Mouse (Mus musculus) layer of hippocampus, postnatal 36 days (tissue): Measurements from ENCODE around the gene Pla2g2d. TPM values are rescaled to one million over a fixed set of nuclear protein-coding genes. Genes with fewer than 3 reads are reported as not detected.
"Not testable (repeated sequence)": the region's sequence is repeated elsewhere in the genome, so short reads cannot be mapped to it uniquely, and the experiment has no call there.

Source experiments
- DNase-seq, 2 experiments: peaks; one replicate each; pipeline ENCODE4 v3.0.0; 2022
- total RNA-seq, 2 experiments: library from RNA; stranded (reverse); gene quantifications; 2 replicates each; pipeline ENCODE4 v1.2.3; 2021

Gene Pla2g2d
- total RNA-seq, 2 experiments from 2014 or later, result 0.23 to 0.40 TPM

DNA sequence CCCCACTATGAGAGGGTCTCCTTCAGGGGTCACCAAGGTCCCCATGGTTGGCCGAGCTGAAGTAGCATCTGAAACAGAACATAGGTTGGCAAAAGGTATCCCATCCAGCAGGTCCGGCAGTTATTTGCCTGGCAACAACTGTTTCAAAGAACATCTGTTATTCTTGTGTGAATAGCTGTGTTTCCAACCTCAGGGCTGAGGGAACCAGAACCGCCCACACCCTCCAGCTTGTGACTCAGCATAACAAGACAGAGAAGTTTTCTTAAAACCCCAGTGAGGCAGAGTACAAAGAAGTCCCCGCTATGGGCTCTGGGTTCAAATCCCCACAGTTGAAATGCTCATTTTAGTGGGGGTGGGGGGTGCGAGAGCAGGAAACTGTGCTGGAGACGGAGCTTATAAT, 6.6 kb downstream of the Pla2g2d start:
- peak in 1 of 2 experiments; percentile 32 for DNase-seq

DNA sequence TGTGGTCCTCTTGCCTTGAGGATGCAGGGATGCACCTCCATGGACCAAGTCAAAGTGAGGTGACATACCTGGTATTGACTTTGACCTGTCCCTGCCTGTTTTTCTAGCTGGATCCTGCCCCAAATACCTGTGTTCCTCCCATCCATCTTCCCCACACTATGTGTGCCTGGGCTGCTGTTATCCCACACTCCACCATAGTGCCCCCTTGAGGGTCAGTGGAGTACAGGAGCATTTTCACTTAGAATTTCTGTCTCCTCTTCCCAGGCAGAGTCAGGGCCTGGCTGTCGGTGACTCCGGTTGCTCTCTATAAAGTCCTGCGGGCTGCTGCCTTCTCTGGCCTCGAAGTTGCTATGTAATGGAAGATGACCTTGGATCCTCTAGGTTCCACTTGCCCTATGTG, 10.2 kb downstream of the Pla2g2d start:
- no peak for DNase-seq

DNA sequence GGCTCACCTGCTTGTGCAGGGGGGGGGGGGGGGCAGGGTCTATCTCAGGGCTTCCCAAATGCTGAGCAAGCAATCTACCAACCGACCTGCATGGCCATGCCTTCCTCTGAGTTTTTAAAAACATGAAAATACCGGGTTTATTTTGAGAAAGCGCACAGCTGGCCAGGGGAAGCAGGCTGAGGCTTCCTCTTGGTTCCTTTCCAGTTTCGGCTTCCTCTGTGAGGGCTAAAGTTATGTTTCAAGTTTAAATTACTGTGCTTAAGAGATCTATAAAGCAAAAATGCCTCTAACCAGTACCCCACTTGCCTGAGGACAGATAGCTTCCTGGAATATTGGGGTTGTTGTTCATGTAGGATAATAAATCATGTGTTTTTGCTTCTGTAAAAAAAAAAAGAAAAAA, 10.6 kb downstream of the Pla2g2d start:
- no peak for DNase-seq

DNA sequence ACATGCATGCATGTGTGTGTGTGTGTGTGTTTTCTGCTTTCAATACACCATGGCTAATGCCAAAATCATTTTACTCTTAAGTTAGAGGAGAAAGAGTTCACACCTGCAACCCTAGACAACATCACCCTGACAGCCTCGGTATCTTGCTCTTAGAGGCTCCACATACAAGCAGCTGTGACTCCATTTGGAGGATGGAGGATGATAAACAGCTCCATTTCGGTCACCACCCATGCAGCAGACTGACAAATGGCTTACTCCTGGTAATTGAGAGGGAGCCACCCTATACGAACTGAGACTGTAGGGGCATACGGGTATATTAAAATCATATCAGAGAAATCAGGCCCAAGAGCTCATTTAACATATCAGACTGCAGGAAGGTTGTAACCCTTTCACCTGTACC, 12.8 kb downstream of the Pla2g2d start:
- DNase-seq, result no peak

DNA sequence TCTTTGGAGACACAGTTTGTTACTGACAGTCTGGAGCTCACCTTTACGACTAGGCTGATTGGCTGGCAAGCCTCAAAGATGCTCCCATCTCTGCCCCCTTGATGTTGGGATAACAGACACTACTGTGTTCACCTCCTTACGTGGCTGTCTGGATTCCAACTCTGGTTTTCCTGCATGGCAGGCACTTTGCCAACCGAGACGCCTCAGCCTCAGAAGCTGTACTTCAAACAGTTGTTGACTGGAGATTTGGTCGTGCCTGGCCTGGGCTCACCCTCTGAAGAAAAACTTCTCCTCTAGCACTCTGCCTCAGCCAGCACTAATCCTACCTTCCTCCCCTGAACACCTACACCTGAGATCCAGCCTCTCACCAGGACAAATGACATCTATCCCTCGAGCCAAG, 15.9 kb downstream of the Pla2g2d start:
- DNase-seq, result no peak

DNA sequence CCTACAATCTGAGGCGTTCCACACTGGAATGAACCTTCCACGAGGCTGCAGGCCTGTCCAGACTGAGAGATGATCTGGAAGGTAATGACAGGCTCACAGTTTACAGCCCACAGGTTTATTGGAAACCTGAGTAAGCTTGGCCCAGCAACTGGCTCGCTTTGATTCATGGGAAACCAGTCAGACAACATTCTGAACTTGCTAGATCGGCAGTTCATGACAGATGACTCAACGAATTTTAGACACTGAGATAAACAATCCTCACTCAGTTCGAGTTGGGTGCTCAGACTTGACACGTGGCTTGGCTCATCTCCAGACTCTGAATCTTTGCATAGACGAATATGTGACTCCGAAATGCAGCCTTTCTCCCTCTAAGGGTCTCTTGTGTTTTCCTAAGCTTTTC, 17.1 kb downstream of the Pla2g2d start:
- DNase-seq, result no peak

DNA sequence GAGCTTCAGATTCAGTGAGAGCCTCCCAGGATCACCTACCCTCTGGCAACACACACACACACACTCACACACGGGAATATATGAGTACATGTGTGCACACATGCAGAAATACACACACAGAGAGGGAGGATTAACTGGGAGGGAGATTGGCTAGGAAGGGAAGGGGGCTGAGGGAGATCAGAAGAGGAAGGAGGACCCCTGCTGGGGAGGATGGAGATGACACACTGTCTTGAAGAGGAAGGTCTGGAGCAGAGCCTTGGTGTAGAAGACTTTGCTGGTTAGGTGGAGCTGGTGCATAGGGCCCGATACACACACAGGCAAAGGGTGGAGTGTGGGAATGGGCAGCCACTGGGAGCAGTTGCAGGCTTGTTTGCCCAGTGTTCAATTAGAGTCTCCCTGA, 17.7 kb downstream of the Pla2g2d start:
- peak; percentile 35 to 66 for DNase-seq

DNA sequence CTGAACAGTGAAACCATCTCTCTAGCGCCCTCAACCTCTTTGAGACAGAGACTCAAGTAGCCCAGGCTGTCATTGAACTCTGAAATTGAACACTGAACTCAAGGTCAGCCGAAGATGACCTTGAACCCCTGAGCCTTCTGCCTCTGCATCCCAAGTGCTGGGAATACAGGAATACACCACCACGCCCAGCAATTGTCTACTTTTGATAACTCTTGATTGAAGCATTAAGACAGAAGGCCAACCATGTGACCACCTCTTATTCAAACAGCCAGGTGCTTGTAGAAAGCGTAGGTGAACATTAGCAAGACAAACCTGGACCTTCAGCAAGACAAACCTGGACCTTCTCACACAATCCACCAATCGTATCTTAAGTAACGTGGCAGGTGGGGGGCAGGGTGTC, 18.8 kb downstream of the Pla2g2d start:
- DNase-seq, result no peak

DNA sequence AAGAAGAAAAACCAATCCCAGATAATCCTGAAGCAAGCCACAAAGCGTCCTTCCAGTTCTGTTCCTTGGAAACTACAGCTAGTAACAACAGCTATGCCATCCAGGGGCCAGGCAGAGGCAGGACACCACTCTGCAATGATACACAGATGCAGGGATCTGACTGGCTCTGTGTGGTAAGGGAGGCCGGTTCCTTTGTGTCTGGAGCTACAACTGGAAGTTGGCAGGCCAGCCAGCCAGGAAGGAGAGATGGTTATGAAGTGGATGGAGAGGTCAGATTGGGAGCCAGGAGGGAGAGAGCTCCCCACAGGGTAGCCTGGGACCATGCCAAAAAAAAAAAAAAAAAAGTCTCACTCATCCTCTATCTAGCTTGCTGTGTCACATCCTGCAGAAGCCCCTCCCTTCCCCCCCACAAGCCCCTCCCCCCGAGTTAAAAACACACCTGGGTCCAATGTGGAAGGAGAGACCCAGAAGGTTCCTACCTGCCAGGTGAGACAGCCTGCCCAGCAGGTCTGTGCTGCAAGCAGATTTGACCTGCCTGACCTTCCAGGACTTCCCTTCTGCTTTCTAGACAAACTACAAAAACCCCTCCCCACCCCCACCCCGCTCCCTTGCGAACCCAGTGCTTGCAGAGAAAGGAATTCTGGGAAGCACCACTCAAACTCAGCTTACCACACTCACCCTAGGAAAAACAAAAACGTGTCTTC, 21.1 kb downstream of the Pla2g2d start:
- no peak for DNase-seq

DNA sequence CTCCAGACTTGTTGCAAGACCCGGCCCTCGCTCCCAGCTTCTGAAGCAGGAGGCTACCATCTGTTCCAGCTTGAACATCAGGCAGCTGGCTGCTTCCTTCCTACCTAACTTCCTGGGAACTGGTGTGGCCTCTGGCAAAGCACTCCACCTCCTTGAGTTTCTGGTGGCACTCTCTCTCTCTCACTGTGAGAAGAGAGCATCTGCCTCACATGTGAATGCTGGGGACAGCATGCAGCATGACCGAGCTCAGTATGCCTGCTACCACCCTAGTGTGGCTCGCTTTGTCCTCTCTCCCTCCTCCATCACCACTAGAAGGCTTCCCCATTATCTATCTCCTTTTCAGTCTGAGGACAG, 21.7 kb downstream of the Pla2g2d start:
- DNase-seq, result no peak

DNA sequence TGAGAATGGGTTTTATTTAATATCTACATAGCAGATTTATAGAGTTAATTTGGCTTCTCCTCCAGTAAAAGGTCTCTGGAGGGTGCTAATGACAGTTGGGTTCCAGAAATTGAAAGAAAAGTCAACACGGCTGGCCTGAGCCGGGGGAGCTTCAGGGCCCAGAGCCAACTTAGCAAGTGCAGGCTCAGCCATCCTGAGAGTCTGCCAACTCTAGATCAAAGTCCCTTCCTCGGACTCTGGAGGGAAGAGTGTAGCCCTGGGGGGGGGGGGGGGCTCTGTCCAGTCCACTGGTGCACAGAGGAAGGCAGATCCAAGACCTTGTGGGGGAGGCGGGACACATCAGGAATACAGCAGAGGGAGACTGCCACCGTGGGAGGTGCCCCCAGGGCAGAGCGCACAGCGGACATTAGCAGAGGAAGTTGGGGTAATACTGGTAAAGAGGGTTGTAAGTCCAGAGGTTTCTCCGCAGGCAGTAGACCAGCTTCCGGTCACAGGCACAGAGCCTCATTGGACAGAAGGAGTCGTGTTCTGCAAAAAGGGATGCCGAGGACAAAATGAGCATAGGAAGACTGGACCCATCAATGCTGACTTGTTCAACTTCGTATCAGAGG, 24.7 kb downstream of the Pla2g2d start:
- DNase-seq, result no peak

DNA sequence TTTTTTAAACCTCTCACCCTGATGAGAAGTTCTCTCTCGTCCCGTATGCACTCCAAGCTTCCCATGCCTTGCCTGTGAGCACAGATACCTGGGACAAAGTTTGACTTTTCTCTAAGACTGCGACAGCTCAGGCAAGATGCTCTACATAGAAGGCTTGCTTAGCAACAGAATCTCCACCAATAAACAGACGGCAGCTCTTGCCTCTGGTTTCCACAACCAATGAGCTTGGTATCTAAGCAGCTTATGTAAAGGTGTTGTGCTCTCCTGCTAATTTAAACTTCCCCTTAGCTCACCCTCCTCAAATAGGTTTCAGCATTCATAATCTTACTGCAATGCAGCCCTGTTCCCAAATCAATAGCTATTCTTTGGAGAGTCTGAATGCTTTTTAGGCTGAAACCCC, 26.1 kb downstream of the Pla2g2d start:
- no peak for DNase-seq

DNA sequence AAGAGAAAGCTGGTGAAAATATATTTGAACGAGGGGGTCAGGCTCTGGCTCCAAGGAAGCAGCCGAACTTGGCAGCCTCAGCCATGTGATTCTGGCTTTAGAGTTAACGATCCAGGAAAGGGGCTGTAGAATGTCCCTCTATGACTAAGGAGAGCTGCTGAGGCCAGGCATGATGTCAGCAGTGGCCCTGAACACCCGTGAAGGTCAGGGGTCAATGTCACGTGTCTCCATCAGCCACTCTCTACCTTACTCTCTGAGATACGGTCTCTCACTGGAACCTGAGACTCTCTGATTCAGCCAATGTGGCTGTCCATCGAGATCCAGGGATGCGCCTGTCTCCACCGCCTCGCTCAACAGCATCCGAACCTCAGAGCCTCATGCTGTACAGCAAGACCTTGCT, 27.4 kb downstream of the Pla2g2d start:
- DNase-seq, result no peak

DNA sequence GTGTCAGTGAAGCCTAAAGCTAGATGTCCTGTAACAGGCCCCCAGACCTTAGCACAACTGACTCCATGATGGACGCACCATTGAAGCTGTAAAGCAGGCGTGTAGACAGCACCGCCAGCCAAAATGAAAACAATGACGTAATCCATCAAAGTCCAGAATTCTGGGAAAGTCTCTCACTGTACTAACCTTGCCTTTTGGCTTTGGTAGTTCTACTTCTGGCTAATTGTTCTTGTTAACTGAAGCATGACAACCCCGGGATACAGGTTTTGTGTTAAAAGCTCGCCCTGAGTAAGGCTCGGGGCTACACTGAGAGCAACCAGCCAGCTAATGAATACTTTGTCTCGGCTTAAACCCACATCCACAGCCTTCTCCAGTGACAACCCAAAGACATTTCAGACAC, 29.7 kb downstream of the Pla2g2d start:
- no peak for DNase-seq

DNA sequence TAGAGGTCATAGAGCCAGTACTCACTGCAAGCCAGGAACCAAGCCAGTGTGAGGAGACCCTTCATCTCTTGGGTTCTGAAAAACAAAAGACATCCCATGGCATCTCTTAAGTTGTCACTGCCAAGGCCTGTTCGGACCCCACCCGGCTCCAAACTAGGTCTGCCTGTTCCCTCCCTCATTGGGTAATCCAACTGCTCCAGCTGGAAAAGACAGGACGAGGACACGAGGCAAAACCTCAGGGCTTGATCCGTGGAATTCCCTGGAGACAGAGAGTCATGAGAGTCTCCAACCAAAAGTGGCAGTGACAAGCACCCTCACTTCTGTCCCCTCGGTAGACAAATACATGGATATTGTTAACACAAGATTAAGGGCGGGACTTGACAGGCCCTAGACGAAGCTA, 30.6 kb downstream of the Pla2g2d start:
- DNase-seq, result no peak

DNA sequence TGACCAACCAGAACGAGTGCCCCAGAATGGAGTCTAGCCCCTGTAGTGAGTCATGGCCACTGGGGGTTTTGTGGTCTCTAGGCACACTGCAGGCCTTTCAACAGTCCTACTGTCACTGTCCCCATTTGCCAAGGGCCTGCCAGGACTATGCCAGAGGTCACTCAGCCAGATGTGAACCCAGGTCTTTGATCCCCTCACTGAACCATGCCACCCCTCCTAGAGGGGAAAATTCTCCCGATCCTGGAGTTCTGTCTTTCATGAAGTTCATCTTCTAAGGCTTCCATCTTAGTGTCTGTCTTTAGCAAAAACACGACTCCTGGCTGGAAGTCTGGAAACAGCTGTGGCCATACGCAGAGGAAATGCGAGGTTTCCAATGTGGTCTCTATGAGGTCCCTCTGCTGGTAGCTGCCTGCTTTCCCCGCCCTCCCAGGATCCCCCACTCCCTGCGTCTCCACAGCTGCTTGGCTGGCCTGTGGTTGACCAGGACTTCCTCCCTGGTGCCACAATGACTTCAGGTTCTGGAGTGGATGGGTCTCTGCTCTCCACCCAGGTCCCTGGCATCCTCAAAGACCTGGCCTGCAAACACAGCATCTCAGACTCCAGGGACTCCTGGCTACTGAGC, 31.5 kb downstream of the Pla2g2d start:
- no peak for DNase-seq

DNA sequence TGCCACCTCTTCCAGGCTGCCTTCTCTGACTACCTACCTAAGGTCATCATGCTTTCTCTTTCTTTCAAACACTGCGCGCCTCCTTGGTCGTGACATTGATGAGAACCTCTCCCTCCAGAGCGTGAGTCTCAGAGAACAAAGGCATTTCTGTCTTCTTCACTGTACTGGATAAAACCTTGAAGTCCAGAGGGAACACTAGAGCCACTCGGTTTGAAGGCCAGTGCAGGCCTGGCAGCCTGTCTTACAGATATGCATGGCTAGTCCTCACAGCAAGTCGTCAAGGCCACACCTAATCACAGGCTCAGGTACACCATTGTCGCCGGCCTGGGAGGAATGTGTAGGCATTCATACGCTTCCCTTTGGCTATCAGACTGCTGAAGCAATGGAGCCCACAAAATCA, 40.6 kb downstream of the Pla2g2d start:
- DNase-seq, result no peak

DNA sequence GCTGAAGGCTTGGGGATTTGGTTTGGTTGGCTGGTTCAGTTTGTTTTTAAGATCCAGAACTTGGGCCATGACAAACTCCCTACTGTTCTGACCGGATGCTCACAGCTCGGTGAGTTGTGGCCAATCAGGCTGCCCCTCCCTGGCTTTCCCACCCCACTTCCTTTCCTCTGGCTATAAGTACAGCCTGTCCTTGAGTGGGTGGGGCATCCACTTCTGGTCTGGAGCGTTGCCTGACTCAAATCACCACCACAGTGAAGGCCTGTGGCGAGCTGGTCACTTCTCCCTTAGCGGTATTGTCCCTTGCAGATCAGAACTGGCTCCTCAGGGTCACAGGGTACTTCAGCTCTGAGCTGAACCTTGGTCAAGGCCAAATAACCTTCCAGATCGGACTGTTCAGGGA, 42.2 kb downstream of the Pla2g2d start:
- no peak for DNase-seq

DNA sequence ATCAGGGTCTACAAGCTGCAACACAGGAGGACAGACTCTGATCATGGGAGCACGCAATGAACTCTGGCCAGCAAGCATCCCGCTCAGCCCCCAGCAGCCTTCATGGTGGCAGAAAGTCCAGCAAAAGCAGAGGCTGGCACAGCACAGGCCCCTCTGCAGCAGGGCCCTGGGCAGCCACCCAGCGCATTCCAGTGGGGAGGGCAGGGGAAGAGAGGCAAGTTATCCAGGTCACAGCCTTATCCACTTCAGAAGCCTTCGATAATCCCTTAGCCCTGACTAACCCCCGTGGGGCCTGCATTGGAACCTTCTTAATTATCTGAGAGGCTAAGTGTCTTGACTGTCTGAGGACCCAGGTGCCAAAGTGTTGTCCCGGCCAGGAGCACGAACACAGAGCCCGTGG, 43.6 kb downstream of the Pla2g2d start:
- DNase-seq, result no peak

DNA sequence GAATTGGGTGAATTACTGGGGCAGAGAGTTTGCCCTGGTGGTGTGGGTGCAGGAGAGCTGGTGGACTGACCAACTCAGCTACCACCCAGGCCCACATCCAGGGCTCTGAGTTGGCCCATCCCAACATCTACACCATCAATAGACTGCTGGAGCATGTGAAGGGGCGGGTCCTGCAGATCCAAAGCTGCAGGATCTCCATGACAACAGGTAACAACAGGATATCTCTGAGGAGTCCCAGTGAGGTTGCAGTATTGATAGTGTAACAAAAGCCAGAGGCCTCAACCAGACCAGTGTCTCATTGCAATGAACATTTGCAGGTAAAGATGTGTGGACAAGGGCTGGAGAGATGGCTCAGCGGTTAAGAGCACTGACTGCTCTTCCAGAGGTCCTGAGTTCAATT, 45.5 kb downstream of the Pla2g2d start:
- no peak for DNase-seq

DNA sequence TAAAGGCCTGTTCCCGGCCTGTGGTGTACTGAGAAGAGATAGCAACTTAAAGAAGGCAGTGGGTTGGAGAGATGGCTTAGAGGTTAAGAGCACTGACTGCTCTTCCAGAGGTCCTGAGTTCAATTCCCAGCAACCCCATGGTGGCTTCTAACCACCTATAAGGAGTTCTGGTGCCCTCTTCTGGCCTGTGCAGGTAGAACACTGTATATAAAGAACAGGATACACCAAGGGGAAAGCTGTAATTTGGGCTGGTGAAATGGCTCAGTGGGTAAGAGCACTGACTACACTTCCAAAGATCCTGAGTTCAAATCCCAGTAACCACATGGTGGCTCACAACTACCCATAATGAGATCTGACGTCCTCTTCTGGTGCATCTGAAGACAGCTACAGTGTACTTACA, 48.6 kb downstream of the Pla2g2d start:
- DNase-seq, result not testable (repeated sequence)

DNA sequence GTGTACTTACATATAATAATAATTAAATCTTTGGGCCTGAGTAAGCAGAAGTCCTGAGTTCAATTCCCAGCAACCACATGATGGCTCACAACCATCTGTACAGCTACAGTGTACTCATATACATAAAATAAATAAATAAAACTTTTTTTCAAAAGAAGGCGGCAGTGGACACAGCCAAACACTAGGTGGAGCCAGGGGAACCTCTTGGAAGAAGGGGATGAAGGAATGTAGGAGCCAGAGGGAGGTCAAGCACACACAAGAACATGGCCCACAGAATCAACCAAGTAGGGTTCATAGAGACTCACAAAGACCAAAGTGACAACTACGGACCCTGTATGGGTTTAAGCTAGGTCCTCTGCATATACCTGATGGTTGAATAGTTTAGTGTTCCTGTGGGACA, 49.1 kb downstream of the Pla2g2d start:
- DNase-seq, result no peak

DNA sequence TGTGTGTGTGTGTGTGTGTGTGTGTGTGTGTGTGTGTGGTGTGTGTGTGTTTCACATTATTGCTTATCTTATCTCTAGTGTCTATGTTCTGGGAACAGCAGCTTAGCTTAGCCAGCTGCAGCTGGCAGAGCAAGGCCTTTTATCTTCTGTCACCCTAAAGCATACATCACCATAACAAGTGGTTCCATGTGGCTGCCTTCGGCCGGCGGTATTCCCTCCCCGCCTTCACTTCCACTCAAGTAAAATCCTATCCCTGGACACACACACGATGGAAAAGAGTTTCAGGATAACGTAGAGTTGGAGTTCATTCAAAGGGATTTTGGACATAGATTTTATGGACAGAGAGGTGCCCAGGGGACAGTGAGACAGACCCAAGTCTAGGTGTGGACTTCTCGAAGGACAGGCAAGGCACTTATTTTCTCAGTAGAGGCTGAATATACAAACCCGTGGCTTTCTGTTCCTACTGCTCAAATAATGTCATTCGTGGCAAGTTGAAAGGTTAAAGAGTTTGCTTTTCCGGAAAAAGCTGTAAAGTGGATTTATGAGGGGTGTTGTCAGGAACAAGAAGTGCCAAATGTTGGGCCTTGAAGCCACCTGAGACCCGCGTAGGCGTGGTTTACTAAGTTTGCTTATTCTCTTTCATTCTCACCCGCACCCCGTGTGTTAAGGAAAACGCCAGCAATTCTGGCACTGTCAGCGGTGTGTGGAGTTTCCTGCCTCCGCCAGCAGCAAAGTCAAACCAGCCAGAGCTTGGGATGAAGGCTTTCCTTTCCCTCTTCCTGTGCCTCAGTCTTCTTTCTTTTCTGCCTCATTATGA, 50.4 kb downstream of the Pla2g2d start:
- DNase-seq, result no peak

DNA sequence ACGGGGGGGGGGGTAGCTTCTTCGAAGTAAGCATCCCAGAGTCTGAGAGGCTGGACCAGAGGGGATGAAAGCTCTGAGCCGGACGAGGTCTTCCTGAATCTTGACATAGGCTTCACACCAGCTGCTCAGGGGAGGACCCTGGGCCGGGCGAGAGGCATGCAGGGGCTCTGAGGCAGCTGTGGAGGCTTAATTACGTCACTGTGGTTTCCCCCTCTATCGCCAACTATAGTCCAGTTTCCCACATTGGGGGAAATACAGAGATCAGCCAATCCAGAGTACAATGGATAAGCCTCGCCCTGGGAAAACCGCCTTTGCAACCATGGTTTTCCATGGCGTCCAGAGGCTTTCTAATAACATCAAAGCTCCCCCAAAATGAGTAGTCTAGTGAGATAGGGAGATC, 51.6 kb downstream of the Pla2g2d start:
- DNase-seq, result no peak
